Mouse (Mus musculus) MEL (cell line): ENCODE measurements at regions not wholly inside any gene's neighbourhood (a gene's known extent, or its start where the extent isn't known, plus 50 kb on each side); places are given as distances from the start of the nearest gene placed in this dataset.

Experiments used
- EP300 ChIP-seq, 2 experiments: IDR thresholded peaks; 2 replicates each; pipeline ENCODE4 v1.6.1; 2011; ENCODE audit warnings: improper control_type of control experiment in 2 of 2, low read length in 2 of 2, low read depth in 1 of 2, mild to moderate bottlenecking in 1 of 2
- NRF1 ChIP-seq: IDR thresholded peaks from 2 replicates; pipeline ENCODE4 v1.6.1; 2014; ENCODE audit warnings: low read depth, mild to moderate bottlenecking, inconsistent platforms, low read length, improper control_type of control experiment, moderate library complexity; ENCODE audit not compliant: poor library complexity, insufficient read depth, severe bottlenecking
- POLR2A ChIP-seq, 2 experiments: IDR thresholded peaks; 2 replicates each; pipeline ENCODE4 v1.6.1; 2011 to 2012; ENCODE audit warnings: low read length in 2 of 2, mild to moderate bottlenecking in 2 of 2, control low read depth in 1 of 2, improper control_type of control experiment in 1 of 2, low read depth in 1 of 2, moderate library complexity in 1 of 2; ENCODE audit not compliant: control insufficient read depth in 1 of 2, insufficient read depth in 1 of 2, poor library complexity in 1 of 2

- TF ChIP-seq EP300 (IDR thresholded peaks at IDR 0.05; ENCODE audit: low read depth in 1 of 2, low read length in 2 of 2) (no peak), NRF1 (no peak), POLR2A (IDR thresholded peaks at IDR 0.05; ENCODE audit: control insufficient read depth in 1 of 2, insufficient read depth in 1 of 2, low read depth in 1 of 2, low read length in 2 of 2, poor library complexity in 1 of 2) (no peak)
Observed at GRCm38 (mm10) chr1:34761870-34762269, 81.0 kb downstream of the Fam168b start.
